Mouse (Mus musculus) neural tube, postnatal 0 days (tissue): ENCODE results near the gene Gna11. TPM values are rescaled to one million over a fixed set of nuclear protein-coding genes. Genes with fewer than 3 reads are reported as not detected.

Experiments used
- microRNA-seq: library from miRNA; unstranded; fragments of <30 nt; microRNA quantifications from one replicate; pipeline ENCODE4, GENCODE M21; 2016
- polyA plus RNA-seq: library from polyadenylated mRNA; unstranded; fragments of >200 nt; fragmentation: Nextera tagmentation; extraction: Ambion mirVana; gene quantifications from 2 replicates; pipeline ENCODE4 v1.2.1, GENCODE M21; 2015

The Gna11 gene
- 103 and 114 TPM in 2 replicates for polyA plus RNA-seq

GRCm38 (mm10) chr10:81545161-81545747 lies at the start of gene Gna11:
Gene Gna11, minus strand, starts transcription at chr10:81545190.

GRCm38 (mm10) chr10:81574081-81575056 lies 29.4 kb upstream of the Gna11 start, which contains the start of gene Tle2:
Gene Tle2, plus strand, starts transcription at chr10:81574561.

GRCm38 (mm10) chr10:81559163-81559626 lies 14.2 kb upstream of the Gna11 start, which contains the start of gene Aes:
Gene Aes, plus strand, starts transcription at chr10:81559488.

GRCm38 (mm10) chr10:81524051-81524605 lies 20.9 kb downstream of the Gna11 start, which contains the start of gene Gna15:
Gene Gna15, minus strand, starts transcription at chr10:81524225.

GRCm38 (mm10) chr10:81500032-81500431 lies 45.0 kb downstream of the Gna11 start, which contains the start of gene S1pr4:
Gene S1pr4, minus strand, starts transcription at chr10:81500132.

GRCm38 (mm10) chr10:81496264-81496901 lies 48.6 kb downstream of the Gna11 start, which contains the start of gene Ncln:
Gene Ncln, minus strand, starts transcription at chr10:81496392.

GRCm38 (mm10) chr10:81482533-81482889 lies 62.5 kb downstream of the Gna11 start, which contains the start of gene Celf5:
Gene Celf5, minus strand, starts transcription at chr10:81482709.

Small RNAs within 50 kb of the gene (microRNA-seq; reads per million reads assigned to microRNA genes)
- gene Gm25595: not detected

Other genes with a start within 250 kb of the Gna11 start
- gene Cactin, start 224.1 kb downstream of the Gna11 start, polyA plus RNA-seq: 18.8 and 20.8 TPM in 2 replicates
- gene Tbxa2r, start 216.5 kb downstream of the Gna11 start, polyA plus RNA-seq: 5.2 and 5.5 TPM in 2 replicates
- gene Gipc3, start 201.9 kb downstream of the Gna11 start, polyA plus RNA-seq: 0.06 TPM in 1 of 2 replicates, not detected in the other
- gene Hmg20b, start 194.7 kb downstream of the Gna11 start, polyA plus RNA-seq: 31.7 and 34.0 TPM in 2 replicates
- 19.8 and 21.9 TPM in 2 replicates for gene Mfsd12, start 187.7 kb downstream of the Gna11 start, polyA plus RNA-seq
- 0.60 and 0.76 TPM in 2 replicates for gene 4930404N11Rik, start 179.4 kb downstream of the Gna11 start, polyA plus RNA-seq
- 137 and 142 TPM in 2 replicates for gene Fzr1, start 166.7 kb downstream of the Gna11 start, polyA plus RNA-seq
- gene Dohh, start 160.8 kb downstream of the Gna11 start, polyA plus RNA-seq: 115 and 127 TPM in 2 replicates
- gene Gm48551, start 160.7 kb downstream of the Gna11 start, polyA plus RNA-seq: 6.0 and 6.2 TPM in 2 replicates
- 2.0 and 3.0 TPM in 2 replicates for gene Gm48552, start 156.2 kb downstream of the Gna11 start, polyA plus RNA-seq
- 1.8 and 2.3 TPM in 2 replicates for gene Smim24, start 152.1 kb downstream of the Gna11 start, polyA plus RNA-seq
- 51.8 and 53.5 TPM in 2 replicates for gene Nfic, start 89.6 kb downstream of the Gna11 start, polyA plus RNA-seq
- gene Celf5, start 62.5 kb downstream of the Gna11 start, polyA plus RNA-seq: 40.7 and 46.8 TPM in 2 replicates
- 59.5 and 68.2 TPM in 2 replicates for gene Ncln, start 48.8 kb downstream of the Gna11 start, polyA plus RNA-seq
- 0.68 and 0.72 TPM in 2 replicates for gene S1pr4, start 45.1 kb downstream of the Gna11 start, polyA plus RNA-seq
- 1.8 and 1.9 TPM in 2 replicates for gene Gna15, start 21.0 kb downstream of the Gna11 start, polyA plus RNA-seq
- gene Aes, start 14.3 kb upstream of the Gna11 start, polyA plus RNA-seq: 842 and 942 TPM in 2 replicates
- 51.9 and 57.1 TPM in 2 replicates for gene Tle2, start 29.4 kb upstream of the Gna11 start, polyA plus RNA-seq
- gene Tle6, start 55.9 kb upstream of the Gna11 start, polyA plus RNA-seq: 6.1 and 6.8 TPM in 2 replicates
- 0.46 and 1.4 TPM in 2 replicates for gene BC025920, start 61.1 kb upstream of the Gna11 start, polyA plus RNA-seq
- 35.6 and 42.4 TPM in 2 replicates for gene Sirt6, start 82.6 kb upstream of the Gna11 start, polyA plus RNA-seq
- 18.2 and 24.2 TPM in 2 replicates for gene Ankrd24, start 83.3 kb upstream of the Gna11 start, polyA plus RNA-seq
- 5.3 and 6.1 TPM in 2 replicates for gene Gm10778, start 103.9 kb upstream of the Gna11 start, polyA plus RNA-seq
- 11.3 and 14.2 TPM in 2 replicates for gene Zfp433, start 159.6 kb upstream of the Gna11 start, polyA plus RNA-seq
- gene Gm3055, start 226.0 kb upstream of the Gna11 start, polyA plus RNA-seq: 8.7 and 11.0 TPM in 2 replicates